Mouse (Mus musculus) myocyte (in vitro differentiated cells): ENCODE data around the gene Myl10. TPM values are rescaled to one million over a fixed set of nuclear protein-coding genes. Genes with fewer than 3 reads are reported as not detected.
"Not testable (repeated sequence)": the region's sequence is repeated elsewhere in the genome, so short reads cannot be mapped to it uniquely, and the experiment has no call there.

ENCODE experiments used
- H3K27me3 ChIP-seq: one replicate; pipeline ENCODE4 v1.6.1; 2011; ENCODE audit not compliant: control insufficient read depth, insufficient read depth, insufficient read length
- H3K36me3 ChIP-seq: one replicate; pipeline ENCODE4 v1.6.1; 2011; ENCODE audit not compliant: control insufficient read depth, insufficient read depth
- H3K4me2 ChIP-seq: one replicate; pipeline ENCODE4 v1.6.1; 2011; ENCODE audit warnings: low read depth, control low read depth
- H3K4me3 ChIP-seq: one replicate; pipeline ENCODE4 v1.5.1; 2011; ENCODE audit warnings: mild to moderate bottlenecking, control low read depth, moderate library complexity
- H3K79me2 ChIP-seq: one replicate; pipeline ENCODE4 v1.6.1; 2011; ENCODE audit not compliant: control insufficient read depth, insufficient read depth
- H3ac ChIP-seq: one replicate; pipeline ENCODE4 v1.6.1; 2011; ENCODE audit not compliant: control insufficient read depth, insufficient read length
- CEBPB ChIP-seq: IDR thresholded peaks from 2 replicates; pipeline ENCODE4 v1.6.1; 2011; ENCODE audit warnings: mild to moderate bottlenecking, moderate library complexity; ENCODE audit not compliant: poor library complexity, insufficient read depth, severe bottlenecking
- E2F4 ChIP-seq: IDR thresholded peaks from one replicate; pipeline ENCODE4 v1.6.1; 2011; ENCODE audit warnings: mild to moderate bottlenecking, control low read depth, moderate library complexity; ENCODE audit not compliant: insufficient read depth
- MAX ChIP-seq: IDR thresholded peaks from one replicate; pipeline ENCODE4 v1.6.1; 2011; ENCODE audit warnings: low read depth, mild to moderate bottlenecking, control low read depth
- MYOD1 ChIP-seq, 3 experiments: IDR thresholded peaks; one replicate each; pipeline ENCODE4 v1.6.1; 2011; ENCODE audit warnings: control low read depth in 2 of 3, low read depth in 2 of 3, mild to moderate bottlenecking in 2 of 3, moderate library complexity in 1 of 3; ENCODE audit not compliant: insufficient read length in 2 of 3, control insufficient read depth in 1 of 3
- MYOG ChIP-seq, 3 experiments: IDR thresholded peaks; one replicate each; pipeline ENCODE4 v1.6.1; 2011; ENCODE audit warnings: control low read depth in 2 of 3, low read depth in 2 of 3, mild to moderate bottlenecking in 2 of 3; ENCODE audit not compliant: insufficient read length in 2 of 3, control insufficient read depth in 1 of 3, insufficient read depth in 1 of 3
- POLR2A ChIP-seq: IDR thresholded peaks from one replicate; pipeline ENCODE4 v1.6.1; 2011; ENCODE audit warnings: low read depth, mild to moderate bottlenecking, control low read depth, moderate library complexity; ENCODE audit not compliant: insufficient read length
- POLR2AphosphoS2 ChIP-seq: IDR thresholded peaks from one replicate; pipeline ENCODE4 v1.6.1; 2011; ENCODE audit warnings: low read depth, control low read depth; ENCODE audit not compliant: insufficient read length
- REST ChIP-seq: IDR thresholded peaks from one replicate; pipeline ENCODE4 v1.6.1; 2011; ENCODE audit warnings: mild to moderate bottlenecking, control low read depth, moderate library complexity; ENCODE audit not compliant: insufficient read depth, insufficient read length
- SRF ChIP-seq: IDR thresholded peaks from one replicate; pipeline ENCODE4 v1.6.1; 2011; ENCODE audit warnings: low read depth; ENCODE audit not compliant: control insufficient read depth, insufficient read length
- TCF12 ChIP-seq: IDR thresholded peaks from one replicate; pipeline ENCODE4 v1.6.1; 2011; ENCODE audit warnings: mild to moderate bottlenecking, control low read depth; ENCODE audit not compliant: poor library complexity, insufficient read depth, severe bottlenecking
- TCF3 ChIP-seq: IDR thresholded peaks from one replicate; pipeline ENCODE4 v1.6.1; 2011; ENCODE audit warnings: low read depth, control low read depth; ENCODE audit not compliant: insufficient read length
- USF1 ChIP-seq: IDR thresholded peaks from one replicate; pipeline ENCODE4 v1.6.1; 2011; ENCODE audit warnings: low read depth, mild to moderate bottlenecking, control low read depth, moderate library complexity
- polyA plus RNA-seq: library from polyadenylated mRNA; unstranded; fragments of >200 nt; fragmentation: generic; extraction: Trizol; gene quantifications from one replicate; pipeline ENCODE4 v1.2.1, GENCODE M21; 2012; ENCODE audit warnings: missing spikeins

Gene Myl10
- polyA plus RNA-seq, 1 experiment: 0.37 TPM

DNA sequence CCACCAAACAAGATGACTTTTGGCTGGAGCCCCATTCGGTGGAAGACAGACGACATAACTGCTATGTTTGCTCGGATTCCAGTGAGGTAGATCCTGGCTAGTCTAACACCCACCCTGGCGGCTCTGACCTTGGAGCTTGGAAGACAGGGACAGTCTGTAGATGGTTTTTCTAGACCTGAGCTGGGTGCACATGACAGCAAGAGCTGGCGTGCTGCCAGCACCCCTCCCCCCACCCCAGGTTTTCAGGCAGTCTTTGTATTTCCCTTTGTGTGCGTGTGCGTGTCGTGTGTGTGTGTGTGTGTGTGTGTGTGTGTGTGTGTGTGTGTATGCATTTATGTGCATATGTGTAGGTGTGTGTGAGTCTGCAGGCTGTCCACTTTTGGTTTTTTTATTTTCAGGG lies 25.7 kb downstream of the Myl10 start:
- Histone ChIP-seq H3K27me3 (no peaks in the 10 kb centered on the region), H3K4me3 (no peak overlapping the region), H3K36me3 (no peaks in the 10 kb centered on the region), H3K79me2 (no peaks in the 10 kb centered on the region), H3K4me2 (no peak overlapping the region), H3ac (no peak overlapping the region)
- TF ChIP-seq MYOG (IDR thresholded peaks at IDR 0.05; ENCODE audit: control insufficient read depth in 1 of 3, insufficient read depth in 1 of 3, insufficient read length in 2 of 3, low read depth in 2 of 3) (no peak), POLR2AphosphoS2 (no peak), TCF3 (no peak), USF1 (no peak), MYOD1 (IDR thresholded peaks at IDR 0.05; ENCODE audit: control insufficient read depth in 1 of 3, insufficient read length in 2 of 3, low read depth in 2 of 3) (no peak), REST (no peak), MAX (no peak), POLR2A (no peak), E2F4 (no peak), TCF12 (no peak), SRF (no peak), CEBPB (no peak)

DNA sequence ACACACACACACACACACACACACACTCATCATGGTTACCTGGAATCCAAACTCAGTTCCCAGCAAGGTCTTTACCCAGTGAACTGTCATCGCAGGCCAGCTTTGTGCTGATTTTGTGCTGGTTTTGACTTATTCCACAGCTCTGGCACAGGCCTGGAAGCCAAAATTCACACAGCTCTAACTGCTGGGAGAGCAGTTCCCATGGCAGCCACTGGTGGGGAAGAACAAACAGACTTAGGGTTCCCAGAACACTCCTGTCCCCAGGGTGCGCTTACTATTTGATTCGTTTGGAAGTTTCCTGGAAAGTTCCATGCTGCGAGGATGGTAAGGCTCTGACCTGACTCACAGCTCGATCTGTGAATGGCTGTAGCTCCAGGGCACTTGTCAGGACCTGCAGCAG lies 28.6 kb downstream of the Myl10 start:
- Histone ChIP-seq H3K27me3 (no peaks in the 10 kb centered on the region), H3K79me2 (no peaks in the 10 kb centered on the region), H3K4me2 (no peak overlapping the region), H3K4me3 (no peak overlapping the region), H3ac (no peak overlapping the region), H3K36me3 (no peaks in the 10 kb centered on the region)
- TF ChIP-seq MYOG (IDR thresholded peaks at IDR 0.05; ENCODE audit: control insufficient read depth in 1 of 3, insufficient read depth in 1 of 3, insufficient read length in 2 of 3, low read depth in 2 of 3) (no peak), TCF12 (no peak), SRF (no peak), MAX (no peak), CEBPB (no peak), USF1 (no peak), TCF3 (no peak), POLR2A (no peak), REST (no peak), E2F4 (no peak), POLR2AphosphoS2 (no peak), MYOD1 (IDR thresholded peaks at IDR 0.05; ENCODE audit: control insufficient read depth in 1 of 3, insufficient read length in 2 of 3, low read depth in 2 of 3) (no peak)

DNA sequence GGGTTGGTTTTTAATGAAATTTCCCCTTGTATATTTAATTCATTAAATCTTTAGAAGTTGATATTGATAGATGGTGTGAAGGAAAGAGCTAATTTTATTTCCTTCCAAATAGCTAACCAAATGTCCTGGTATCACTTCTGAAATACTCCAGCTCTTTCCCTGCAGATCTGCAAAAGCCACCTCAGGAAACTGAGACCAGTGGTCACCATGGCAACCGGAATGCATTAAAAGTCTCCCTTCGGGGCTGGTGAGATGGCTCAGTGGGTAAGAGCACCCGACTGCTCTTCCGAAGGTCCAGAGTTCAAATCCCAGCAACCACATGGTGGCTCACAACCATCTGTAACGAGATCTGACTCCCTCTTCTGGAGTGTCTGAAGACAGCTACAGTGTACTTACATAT lies 33.3 kb downstream of the Myl10 start:
- not testable (repeated sequence) for H3K79me2 ChIP-seq, H3K4me3 ChIP-seq, H3K36me3 ChIP-seq, H3K4me2 ChIP-seq, H3ac ChIP-seq, H3K27me3 ChIP-seq

DNA sequence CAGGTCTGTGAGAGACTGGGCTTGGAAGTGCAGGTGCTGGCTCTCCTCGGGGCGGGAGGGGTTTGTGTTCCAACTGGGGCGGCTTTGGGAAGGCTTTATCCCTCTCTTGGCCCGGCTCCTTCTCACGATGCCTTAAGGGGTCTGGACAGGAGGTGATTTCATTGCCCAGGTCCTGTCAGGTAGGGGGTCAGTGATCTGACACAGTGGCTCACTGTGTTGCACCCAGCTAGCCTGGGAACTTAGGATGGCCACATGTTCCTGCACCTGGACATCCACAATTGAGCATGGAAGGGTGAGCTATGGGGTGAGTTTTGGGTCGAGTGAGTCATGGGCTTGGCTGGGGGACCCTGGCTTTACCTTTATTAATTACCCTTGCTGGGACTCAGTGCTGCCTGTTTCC lies 46.0 kb downstream of the Myl10 start:
- no peak overlapping the region for H3K4me2 ChIP-seq
- no peaks in the 10 kb centered on the region for H3K36me3 ChIP-seq
- TF ChIP-seq SRF (no peak), E2F4 (no peak), MAX (no peak), CEBPB (no peak), REST (no peak), TCF12 (no peak), MYOD1 (IDR thresholded peaks at IDR 0.05; ENCODE audit: control insufficient read depth in 1 of 3, insufficient read length in 2 of 3, low read depth in 2 of 3) (no peak), MYOG (IDR thresholded peaks at IDR 0.05; ENCODE audit: control insufficient read depth in 1 of 3, insufficient read depth in 1 of 3, insufficient read length in 2 of 3, low read depth in 2 of 3) (no peak), USF1 (no peak), TCF3 (no peak), POLR2A (no peak), POLR2AphosphoS2 (no peak)
- H3K79me2 ChIP-seq: no peaks in the 10 kb centered on the region
- no peak overlapping the region for H3ac ChIP-seq
- peaks cover 9% of the 10 kb centered on the region for H3K27me3 ChIP-seq
- no peak overlapping the region for H3K4me3 ChIP-seq

DNA sequence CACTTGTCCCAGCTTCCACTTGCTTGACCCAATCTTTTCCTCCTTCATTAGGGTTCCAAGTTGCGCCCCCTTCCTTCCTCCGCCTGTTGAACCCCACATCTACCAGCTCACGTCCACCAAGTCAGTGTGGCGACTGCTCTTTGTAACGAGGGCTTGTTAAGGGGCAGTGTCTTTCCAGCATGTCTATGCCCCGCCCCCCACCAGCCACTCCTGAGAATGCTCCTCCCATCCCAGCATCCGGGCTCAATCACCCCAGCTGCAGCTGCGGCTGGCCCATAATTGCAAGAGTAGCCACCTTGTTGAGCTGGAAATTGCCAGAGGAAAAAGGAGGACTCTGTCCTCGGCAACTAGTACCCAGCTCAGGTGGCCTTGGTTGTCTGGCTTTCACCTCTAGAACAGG lies 53.6 kb downstream of the Myl10 start:
- no peaks in the 10 kb centered on the region for H3K27me3 ChIP-seq
- no peaks in the 10 kb centered on the region for H3K79me2 ChIP-seq
- TF ChIP-seq MAX: no peak
- no peak for TF ChIP-seq USF1
- no peak for TF ChIP-seq TCF12
- TF ChIP-seq TCF3: no peak
- TF ChIP-seq MYOD1 (IDR thresholded peaks at IDR 0.05; ENCODE audit: control insufficient read depth in 1 of 3, insufficient read length in 2 of 3, low read depth in 2 of 3): no peak
- H3K36me3 ChIP-seq: no peaks in the 10 kb centered on the region
- no peak overlapping the region for H3K4me3 ChIP-seq
- H3K4me2 ChIP-seq: no peak overlapping the region
- no peak overlapping the region for H3ac ChIP-seq

Other genes starting within 250 kb of the Myl10 start
- gene Cux1, start 125.7 kb upstream of the Myl10 start, polyA plus RNA-seq: 50.7 TPM
- gene Col26a1, start 190.1 kb downstream of the Myl10 start, polyA plus RNA-seq: 1.00 TPM
- 19.6 TPM for gene Ift22, start 215.0 kb downstream of the Myl10 start, polyA plus RNA-seq